Mouse (Mus musculus): Measurements from ENCODE around the gene Dnajc17. TPM values are rescaled to one million over a fixed set of nuclear protein-coding genes. Genes with fewer than 3 reads are reported as not detected.

The Dnajc17 gene
- total and polyA plus RNA-seq, 3 experiments = 14.7 to 15.8 TPM; not detected in 1

- no peak for TF ChIP-seq MAZ (IDR thresholded peaks at IDR 0.05; ENCODE audit: low read depth, low read length)
- no peak for TF ChIP-seq BHLHE40 (IDR thresholded peaks at IDR 0.05; ENCODE audit: borderline replicate concordance, low read depth, low read length)
- no peak for TF ChIP-seq CHD2 (IDR thresholded peaks at IDR 0.05; ENCODE audit: low read length)
Measured at GRCm38 (mm10) chr2:119250826-119251478, 42.4 kb upstream of the Dnajc17 start (continued).

GRCm38 (mm10) chr2:119250377-119250776 lies 41.8 kb upstream of the Dnajc17 start:
- H3K79me2 ChIP-seq (ENCODE audit: control insufficient read depth, insufficient read depth, low read length, poor library complexity) = no peaks in the 10 kb centered on the region
- no peak for TF ChIP-seq ZMIZ1 (IDR thresholded peaks at IDR 0.05; ENCODE audit: low read depth, low read length)
- 0 out of 2 replicates have a peak, but pooled peaks have one; percentile 10 for TF ChIP-seq NELFE (IDR thresholded peaks at IDR 0.05; ENCODE audit: low read depth, low read length)
- TF ChIP-seq MAFK (IDR thresholded peaks at IDR 0.05; ENCODE audit: borderline replicate concordance, low read depth, low read length) = 0 out of 2 replicates have a peak, but pooled peaks have one; percentile 4
- peaks cover 0 to 9% of the 10 kb centered on the region in 2 experiments; a peak in 2 of 4 replicates for H3K4me1 ChIP-seq (ENCODE audit: control insufficient read depth in 1 of 2, insufficient read depth in 2 of 2, low read length in 2 of 2)
- H3K9ac ChIP-seq (ENCODE audit: control insufficient read depth, low read depth, low read length, poor library complexity, severe bottlenecking) = no peak overlapping the region
- H3K9me3 ChIP-seq (replicated peaks; ENCODE audit: insufficient read depth, low read length) = no peaks in the 10 kb centered on the region
- no peak for DNase-seq (ENCODE audit: low read depth, low spot score)
- H3K36me3 ChIP-seq (ENCODE audit: control insufficient read depth in 1 of 2, insufficient read depth in 2 of 2, low read length in 2 of 2) = peaks cover 0 to 4% of the 10 kb centered on the region in 2 experiments; a peak in 2 of 4 replicates
- peaks cover 0 to 3% of the 10 kb centered on the region in 2 experiments; a peak in 2 of 4 replicates for H3K27me3 ChIP-seq (ENCODE audit: control insufficient read depth in 1 of 2, insufficient read depth in 2 of 2, low read length in 2 of 2)
- H3K27ac ChIP-seq (ENCODE audit: control insufficient read depth, low read depth, low read length) = no peak overlapping the region
- no peak overlapping the region for H3K4me3 ChIP-seq (ENCODE audit: control insufficient read depth in 1 of 2, insufficient read depth in 1 of 2, low read depth in 2 of 2, low read length in 2 of 2)

- no peaks in the 10 kb centered on the region for H3K79me2 ChIP-seq (ENCODE audit: control insufficient read depth, insufficient read depth, low read length, poor library complexity)
- peaks cover 0 to 3% of the 10 kb centered on the region in 2 experiments; a peak in 2 of 4 replicates for H3K27me3 ChIP-seq (ENCODE audit: control insufficient read depth in 1 of 2, insufficient read depth in 2 of 2, low read length in 2 of 2)
- no peak for DNase-seq (ENCODE audit: low read depth, low spot score)
- H3K9me3 ChIP-seq (replicated peaks; ENCODE audit: insufficient read depth, low read length) = no peaks in the 10 kb centered on the region
- H3K4me1 ChIP-seq (ENCODE audit: control insufficient read depth in 1 of 2, insufficient read depth in 2 of 2, low read length in 2 of 2) = peaks cover 0 to 9% of the 10 kb centered on the region in 2 experiments; a peak in 2 of 4 replicates
- H3K4me3 ChIP-seq (ENCODE audit: control insufficient read depth in 1 of 2, insufficient read depth in 1 of 2, low read depth in 2 of 2, low read length in 2 of 2) = no peak overlapping the region
- no peak for TF ChIP-seq MAZ (IDR thresholded peaks at IDR 0.05; ENCODE audit: low read depth, low read length)
- no peak for TF ChIP-seq E2F4 (IDR thresholded peaks at IDR 0.05; ENCODE audit: borderline replicate concordance, low read depth, low read length)
- TF ChIP-seq MAFK (IDR thresholded peaks at IDR 0.05; ENCODE audit: borderline replicate concordance, low read depth, low read length) = no peak
- TF ChIP-seq HCFC1 (IDR thresholded peaks at IDR 0.05; ENCODE audit: low read depth, low read length) = no peak
- no peak for TF ChIP-seq USF1 (IDR thresholded peaks at IDR 0.05; ENCODE audit: low read depth, low read length)
- TF ChIP-seq TCF12 (IDR thresholded peaks at IDR 0.05; ENCODE audit: low read depth, low read length) = no peak
- H3K9ac ChIP-seq (ENCODE audit: control insufficient read depth, low read depth, low read length, poor library complexity, severe bottlenecking) = no peak overlapping the region
- no peak overlapping the region for H3K27ac ChIP-seq (ENCODE audit: control insufficient read depth, low read depth, low read length)
- H3K36me3 ChIP-seq (ENCODE audit: control insufficient read depth in 1 of 2, insufficient read depth in 2 of 2, low read length in 2 of 2) = peaks cover 0 to 4% of the 10 kb centered on the region in 2 experiments; a peak in 2 of 4 replicates
Measured at GRCm38 (mm10) chr2:119249592-119250061, 41.0 kb upstream of the Dnajc17 start.

All from MEL (cell line).